Mouse (Mus musculus) CH12.LX (cell line): ENCODE data around the gene Gnptab.

Experiments
- BHLHE40 ChIP-seq: IDR thresholded peaks from 2 replicates; pipeline ENCODE4 v1.6.1; 2011; ENCODE audit warnings: mild to moderate bottlenecking, low read depth, low read length, improper control_type of control experiment
- CTCF ChIP-seq, 2 experiments: IDR thresholded peaks in 1 of 2; conservative IDR thresholded peaks in 1 of 2; 2 replicates each; pipeline ENCODE4 v1.5.1; 2011 to 2012; ENCODE audit warnings: low read depth in 2 of 2, low read length in 2 of 2, improper control_type of control experiment in 1 of 2, inconsistent platforms in 1 of 2, mild to moderate bottlenecking in 1 of 2, moderate library complexity in 1 of 2
- E2F4 ChIP-seq: IDR thresholded peaks from 2 replicates; pipeline ENCODE4 v1.6.1; 2011; ENCODE audit warnings: low read depth, low read length, improper control_type of control experiment; ENCODE audit not compliant: insufficient replicate concordance
- EP300 ChIP-seq: IDR thresholded peaks from 2 replicates; pipeline ENCODE4 v1.6.1; 2011; ENCODE audit warnings: low read length, improper control_type of control experiment
- JUN ChIP-seq: IDR thresholded peaks from 2 replicates; pipeline ENCODE4 v1.6.1; 2011; ENCODE audit warnings: low read depth, mild to moderate bottlenecking, low read length, improper control_type of control experiment, moderate library complexity; ENCODE audit not compliant: insufficient read depth
- KAT2A ChIP-seq: IDR thresholded peaks from 2 replicates; pipeline ENCODE4 v1.6.1; 2012; ENCODE audit warnings: low read length, improper control_type of control experiment, inconsistent platforms; ENCODE audit not compliant: insufficient replicate concordance
- MAX ChIP-seq: IDR thresholded peaks from 2 replicates; pipeline ENCODE4 v1.6.1; 2011; ENCODE audit warnings: low read length, improper control_type of control experiment
- MEF2A ChIP-seq: IDR thresholded peaks from 2 replicates; pipeline ENCODE4 v1.6.1; 2014; ENCODE audit warnings: low read depth, mild to moderate bottlenecking, inconsistent platforms, low read length, improper control_type of control experiment, borderline replicate concordance
- NELFE ChIP-seq: IDR thresholded peaks from 2 replicates; pipeline ENCODE4 v1.6.1; 2011; ENCODE audit warnings: low read depth, low read length, improper control_type of control experiment
- SMC3 ChIP-seq: IDR thresholded peaks from 2 replicates; pipeline ENCODE4 v1.6.1; 2011; ENCODE audit warnings: low read depth, low read length, improper control_type of control experiment
- TBP ChIP-seq: conservative IDR thresholded peaks from 2 replicates; pipeline ENCODE4 v1.6.1; 2011; ENCODE audit warnings: low read depth, low read length, improper control_type of control experiment
- UBTF ChIP-seq: IDR thresholded peaks from 2 replicates; pipeline ENCODE4 v1.6.1; 2012; ENCODE audit warnings: low read depth, mild to moderate bottlenecking, inconsistent platforms, low read length, improper control_type of control experiment, moderate library complexity
- USF1 ChIP-seq: IDR thresholded peaks from 2 replicates; pipeline ENCODE4 v1.6.1; 2014; ENCODE audit warnings: low read depth, mild to moderate bottlenecking, inconsistent platforms, low read length, improper control_type of control experiment
- ZMIZ1 ChIP-seq: IDR thresholded peaks from 2 replicates; pipeline ENCODE4 v1.6.1; 2012; ENCODE audit warnings: low read depth, mild to moderate bottlenecking, inconsistent platforms, low read length, improper control_type of control experiment

DNA sequence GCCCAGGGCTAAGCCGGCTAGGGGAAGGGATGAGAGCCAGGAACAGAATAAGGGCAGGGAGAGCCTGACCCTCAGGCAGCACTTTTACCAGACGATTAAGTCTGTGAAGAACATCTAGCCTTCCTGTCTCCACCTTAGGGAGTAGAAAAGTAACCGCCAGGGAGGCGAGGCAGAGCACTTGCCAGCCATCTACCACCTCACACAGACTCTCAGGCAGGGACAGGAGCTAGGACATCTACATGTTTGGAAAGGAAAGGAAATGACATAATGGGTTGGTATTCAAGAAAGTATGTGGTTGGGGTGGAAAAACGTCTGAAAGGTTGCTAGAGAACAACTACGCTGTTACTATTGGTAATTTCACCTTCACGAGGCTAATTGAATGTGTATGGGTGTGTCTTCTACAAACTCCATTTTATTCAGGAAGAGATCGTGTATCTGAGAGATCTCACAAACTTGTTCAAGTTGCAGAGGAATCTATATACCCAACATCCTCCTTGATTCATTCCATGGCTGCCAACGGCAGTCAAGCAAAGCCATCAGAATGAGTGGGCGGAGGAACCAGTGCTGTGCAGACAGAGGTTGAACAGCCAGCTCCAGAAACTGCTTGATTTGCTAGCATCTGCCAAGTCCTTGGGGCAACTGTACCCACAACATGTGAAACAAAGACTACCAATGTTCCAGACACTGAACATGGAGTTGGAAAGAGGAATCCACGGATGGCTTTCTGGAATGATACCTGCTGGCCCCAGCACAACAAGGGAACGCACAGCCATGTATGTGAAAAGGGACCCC lies 32.3 kb upstream of the Gnptab start:
- TF ChIP-seq SMC3 (no peak), BHLHE40 (no peak), MEF2A (no peak), USF1 (no peak), CTCF (conservative IDR thresholded peaks at IDR 0.05 in 1 of 2, IDR thresholded peaks at IDR 0.05 in 1 of 2; ENCODE audit: low read depth in 2 of 2, low read length in 2 of 2) (no peak), TBP (no peak), KAT2A (no peak), JUN (no peak), UBTF (no peak), NELFE (no peak), MAX (no peak), ZMIZ1 (no peak), E2F4 (no peak), EP300 (no peak)
